Mouse (Mus musculus) liver, embryonic 16.5 days (tissue): ENCODE measurements around the gene Thrb. TPM values are rescaled to one million over a fixed set of nuclear protein-coding genes. Genes with fewer than 3 reads are reported as not detected.

Experiments
- ATAC-seq: fragments of 200-750 bp; cut with Nextera tagmentation; 2 replicates; pipeline ENCODE4 v1.8.0; 2017; ENCODE audit warnings: low read depth, mild to moderate bottlenecking, moderate number of reproducible peaks, moderate library complexity
- H3K27ac ChIP-seq: fragments of 300-500 bp; sonication (generic); 2 replicates; pipeline ENCODE4 v1.5.1; 2014; ENCODE audit warnings: mild to moderate bottlenecking, low read length
- H3K27me3 ChIP-seq: fragments of 300-500 bp; sonication (generic); 2 replicates; pipeline ENCODE4 v1.6.1; 2014; ENCODE audit warnings: low read depth, low read length, mixed read lengths; ENCODE audit not compliant: control insufficient read depth, insufficient read depth
- H3K36me3 ChIP-seq: fragments of 300-500 bp; sonication (generic); 2 replicates; pipeline ENCODE4 v1.6.1; 2014; ENCODE audit warnings: mild to moderate bottlenecking; ENCODE audit not compliant: control insufficient read depth, insufficient read depth
- H3K4me1 ChIP-seq: fragments of 300-500 bp; sonication (generic); 2 replicates; pipeline ENCODE4 v1.6.1; 2014; ENCODE audit warnings: low read depth, low read length, mixed read lengths; ENCODE audit not compliant: control insufficient read depth
- H3K4me2 ChIP-seq: fragments of 300-500 bp; sonication (generic); 2 replicates; pipeline ENCODE4 v1.6.1; 2014; ENCODE audit warnings: low read depth, low read length, mixed read lengths
- H3K4me3 ChIP-seq: fragments of 300-500 bp; sonication (generic); 2 replicates; pipeline ENCODE4 v1.5.1; 2014; ENCODE audit warnings: low read depth, mild to moderate bottlenecking, low read length
- H3K9ac ChIP-seq: fragments of 300-500 bp; sonication (generic); 2 replicates; pipeline ENCODE4 v1.6.1; 2014; ENCODE audit warnings: low read depth, low read length
- H3K9me3 ChIP-seq: fragments of 300-500 bp; sonication (generic); replicated peaks from 2 replicates; pipeline ENCODE4 v1.6.1; 2016; ENCODE audit warnings: low read length; ENCODE audit not compliant: control insufficient read depth
- WGBS: fragments of 180-500 bp; shearing (Covaris S2); extraction: QIAGEN DNeasy Blood & Tissue Kit; methylation state at CpG from one replicate; pipeline ENCODE4 v1.1.7; 2014; ENCODE audit not compliant: insufficient replicate concordance; 5-methylcytosine and 5-hydroxymethylcytosine counted together
- polyA plus RNA-seq: library from polyadenylated mRNA; unstranded; fragments of >200 nt; fragmentation: Nextera tagmentation; extraction: Ambion mirVana; gene quantifications from 2 replicates; pipeline ENCODE4 v1.2.1, GENCODE M21; 2015

Thrb gene
- polyA plus RNA-seq, 1 experiment from 2014 or later, result 6.0 TPM

- H3K4me1 ChIP-seq, result no peaks in the 10 kb centered on the region
- no peaks in the 10 kb centered on the region for H3K36me3 ChIP-seq
- no peak overlapping the region for H3K9ac ChIP-seq
- 22% methylated on average over 2 of the region's 2 CpGs for WGBS
- ATAC-seq, result no peak
- no peak overlapping the region for H3K4me3 ChIP-seq
- no peak overlapping the region for H3K4me2 ChIP-seq
- H3K9me3 ChIP-seq, result no peaks in the 10 kb centered on the region
- no peak overlapping the region for H3K27ac ChIP-seq
- no peaks in the 10 kb centered on the region for H3K27me3 ChIP-seq
Observed at GRCm38 (mm10) chr14:17954038-17954437, 294.0 kb downstream of the Thrb start.

DNA sequence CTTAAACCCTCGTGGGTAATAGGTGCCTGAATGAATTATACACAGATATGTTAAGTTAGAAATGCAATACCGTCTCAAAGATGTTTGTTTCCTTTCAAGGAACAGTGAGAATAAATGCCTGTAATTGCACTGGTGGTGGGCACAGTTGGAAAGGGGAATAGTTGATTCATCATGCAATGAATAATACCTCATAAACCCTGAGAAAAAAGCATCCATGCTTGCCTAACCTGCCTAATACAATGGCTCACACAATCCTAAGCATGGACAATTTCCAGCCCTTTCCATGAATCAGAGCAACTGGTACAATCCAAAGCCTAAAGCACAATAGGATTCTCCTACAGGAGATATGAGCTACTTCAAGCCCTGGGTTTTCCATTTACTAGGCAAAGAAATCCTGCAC is 299.8 kb downstream of the Thrb start:
- 40% methylated on average over 2 of the region's 2 CpGs for WGBS
- Histone ChIP-seq H3K4me1 (no peaks in the 10 kb centered on the region), H3K36me3 (no peaks in the 10 kb centered on the region), H3K27me3 (no peaks in the 10 kb centered on the region), H3K27ac (no peak overlapping the region), H3K9me3 (no peaks in the 10 kb centered on the region), H3K4me3 (no peak overlapping the region), H3K4me2 (no peak overlapping the region), H3K9ac (no peak overlapping the region)
- ATAC-seq, result no peak

DNA sequence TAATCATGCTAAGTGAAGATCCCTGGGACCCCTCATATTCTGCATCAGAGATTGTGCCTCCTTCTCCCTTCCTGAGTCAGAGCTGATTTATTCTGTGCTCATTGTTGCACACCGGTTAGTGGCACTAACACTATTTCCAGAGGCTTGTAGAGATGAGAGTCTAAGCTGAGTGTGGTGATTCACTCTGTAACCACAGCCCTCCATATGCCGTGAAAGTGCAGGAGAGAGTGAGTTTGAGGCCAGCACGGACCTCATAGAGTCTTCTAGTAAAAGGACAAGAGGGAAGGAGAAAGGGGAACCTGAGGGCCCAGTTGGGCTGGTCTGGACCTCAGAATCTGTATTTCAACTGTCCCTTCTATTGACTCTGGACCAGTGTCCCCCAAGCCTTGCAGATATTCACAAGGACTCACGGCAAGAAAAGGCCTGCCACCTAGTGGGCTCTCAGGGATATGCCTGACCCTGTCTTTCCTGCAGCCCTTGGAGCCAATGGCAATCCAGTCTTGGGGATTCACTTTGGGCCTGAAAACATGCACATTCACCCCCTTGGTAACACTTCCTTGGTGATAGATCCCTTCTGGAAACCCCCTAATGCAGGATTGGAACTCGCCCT is 307.2 kb downstream of the Thrb start:
- no peak overlapping the region for H3K4me3 ChIP-seq
- no peak overlapping the region for H3K4me2 ChIP-seq
- ATAC-seq, result no peak
- H3K9me3 ChIP-seq, result no peaks in the 10 kb centered on the region
- H3K36me3 ChIP-seq, result no peaks in the 10 kb centered on the region
- H3K27ac ChIP-seq, result no peak overlapping the region
- H3K4me1 ChIP-seq, result no peaks in the 10 kb centered on the region
- no peak overlapping the region for H3K9ac ChIP-seq
- H3K27me3 ChIP-seq, result no peaks in the 10 kb centered on the region
- 22% methylated on average over 5 of the region's 5 CpGs for WGBS

DNA sequence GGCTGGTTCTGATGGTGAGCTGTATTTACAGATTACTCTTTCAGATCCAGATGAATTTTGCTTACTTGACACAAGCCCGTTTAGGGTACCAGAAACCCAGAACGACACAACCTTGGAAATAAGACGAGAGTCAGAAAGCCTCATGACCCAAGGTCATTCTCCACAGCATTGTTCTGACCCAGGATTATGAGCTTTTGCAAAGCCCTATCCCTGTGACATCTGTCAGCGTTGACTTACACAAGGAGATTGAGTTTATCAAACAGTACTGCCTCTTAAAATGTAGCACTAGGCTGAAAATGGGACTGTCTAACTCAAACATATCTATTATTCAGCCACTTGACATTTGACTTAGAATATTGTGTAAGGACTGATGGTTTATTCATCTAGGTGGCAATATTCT is 312.1 kb downstream of the Thrb start:
- H3K4me2 ChIP-seq, result no peak overlapping the region
- no peaks in the 10 kb centered on the region for H3K4me1 ChIP-seq
- H3K36me3 ChIP-seq, result no peaks in the 10 kb centered on the region
- H3K27me3 ChIP-seq, result no peaks in the 10 kb centered on the region
- no peak overlapping the region for H3K27ac ChIP-seq
- H3K9me3 ChIP-seq, result no peaks in the 10 kb centered on the region
- WGBS, result 67% methylated on average over 4 of the region's 4 CpGs
- ATAC-seq, result no peak
- no peak overlapping the region for H3K9ac ChIP-seq
- no peak overlapping the region for H3K4me3 ChIP-seq

GRCm38 (mm10) chr14:17972665-17973064 is 312.6 kb downstream of the Thrb start:
- no peak overlapping the region for H3K27ac ChIP-seq
- no peaks in the 10 kb centered on the region for H3K9me3 ChIP-seq
- WGBS, result 68% methylated on average over 6 of the region's 6 CpGs

GRCm38 (mm10) chr14:17975786-17976185 is 315.7 kb downstream of the Thrb start:
- Histone ChIP-seq H3K4me1 (no peaks in the 10 kb centered on the region), H3K27ac (no peak overlapping the region), H3K4me2 (no peak overlapping the region), H3K9me3 (no peaks in the 10 kb centered on the region), H3K36me3 (no peaks in the 10 kb centered on the region), H3K9ac (no peak overlapping the region), H3K27me3 (no peaks in the 10 kb centered on the region), H3K4me3 (no peak overlapping the region)
- no peak for ATAC-seq
- 43% methylated on average over 1 of the region's 1 CpGs for WGBS

More at GRCm38 (mm10) chr14:17972665-17973064, 312.6 kb downstream of the Thrb start:
- no peak overlapping the region for H3K4me3 ChIP-seq
- H3K9ac ChIP-seq, result no peak overlapping the region
- H3K4me1 ChIP-seq, result no peaks in the 10 kb centered on the region
- no peak overlapping the region for H3K4me2 ChIP-seq
- no peaks in the 10 kb centered on the region for H3K27me3 ChIP-seq
- ATAC-seq, result no peak
- H3K36me3 ChIP-seq, result no peaks in the 10 kb centered on the region

- H3K27ac ChIP-seq, result no peak overlapping the region
- no peaks in the 10 kb centered on the region for H3K36me3 ChIP-seq
- no peak overlapping the region for H3K4me2 ChIP-seq
- ATAC-seq, result no peak
- H3K9me3 ChIP-seq, result no peaks in the 10 kb centered on the region
- no peak overlapping the region for H3K9ac ChIP-seq
- H3K4me3 ChIP-seq, result no peak overlapping the region
- no peaks in the 10 kb centered on the region for H3K27me3 ChIP-seq
- H3K4me1 ChIP-seq, result no peaks in the 10 kb centered on the region
Observed at GRCm38 (mm10) chr14:17978259-17978658, 318.2 kb downstream of the Thrb start.

DNA sequence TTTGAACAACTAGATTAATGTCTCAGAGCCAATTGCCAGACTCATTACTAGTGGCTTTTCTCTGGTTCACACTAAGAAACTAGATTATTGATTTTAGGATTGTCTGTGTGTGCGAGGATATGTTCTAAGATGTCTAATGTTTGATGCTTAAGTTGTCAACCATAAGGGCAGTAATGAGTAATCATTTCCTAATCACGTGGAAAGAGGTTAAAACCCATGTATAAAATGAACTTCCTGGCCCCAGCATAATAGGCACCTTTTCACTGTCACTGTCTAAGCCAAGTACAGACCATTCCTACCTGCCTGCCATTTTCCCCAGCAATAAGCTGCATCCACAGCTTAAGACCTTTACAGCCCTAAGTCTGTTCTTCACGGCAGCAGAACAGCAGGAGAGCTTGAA is 321.2 kb downstream of the Thrb start:
- Histone ChIP-seq H3K27ac (no peak overlapping the region), H3K9ac (no peak overlapping the region), H3K27me3 (no peaks in the 10 kb centered on the region), H3K4me3 (no peak overlapping the region), H3K9me3 (no peaks in the 10 kb centered on the region), H3K36me3 (no peaks in the 10 kb centered on the region), H3K4me1 (no peaks in the 10 kb centered on the region), H3K4me2 (no peak overlapping the region)
- 57% methylated on average over 3 of the region's 3 CpGs for WGBS
- no peak for ATAC-seq

DNA sequence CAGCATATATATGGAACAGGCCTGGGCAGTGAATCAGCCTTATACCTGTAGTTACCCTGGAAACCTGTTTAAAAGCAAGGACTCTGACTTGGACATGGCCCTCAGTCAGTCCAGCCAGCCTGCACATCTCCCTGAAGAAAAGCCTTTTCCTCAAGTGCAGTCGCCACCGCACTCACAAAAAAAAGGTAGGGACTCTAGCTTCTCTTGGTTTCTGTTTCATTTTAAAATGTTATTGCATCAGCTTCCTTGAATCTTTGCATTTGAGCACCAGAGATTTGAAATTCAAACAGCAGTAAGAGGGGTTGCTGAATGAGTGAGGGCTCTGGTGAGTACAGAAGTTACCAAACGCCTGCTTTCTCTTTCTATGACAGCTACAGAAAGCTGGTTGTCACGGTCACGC is 322.0 kb downstream of the Thrb start:
- no peak overlapping the region for H3K27ac ChIP-seq
- H3K4me2 ChIP-seq, result no peak overlapping the region
- no peaks in the 10 kb centered on the region for H3K36me3 ChIP-seq
- H3K4me3 ChIP-seq, result no peak overlapping the region
- no peak for ATAC-seq
- no peaks in the 10 kb centered on the region for H3K9me3 ChIP-seq
- no peaks in the 10 kb centered on the region for H3K4me1 ChIP-seq
- 72% methylated on average over 5 of the region's 5 CpGs for WGBS
- no peak overlapping the region for H3K9ac ChIP-seq
- no peaks in the 10 kb centered on the region for H3K27me3 ChIP-seq
